Mouse (Mus musculus) small intestine, adult 2 months (tissue): ENCODE results near the gene Slc22a21.

ENCODE experiments used
- CTCF ChIP-seq: fragments of 200-500 bp; IDR thresholded peaks from 2 replicates; pipeline ENCODE4 v1.5.1; 2012; ENCODE audit warnings: low read depth, mild to moderate bottlenecking, control low read depth, inconsistent platforms, low read length, moderate library complexity, mixed read lengths; ENCODE audit not compliant: insufficient replicate concordance, insufficient read length; ENCODE audit errors: extremely low read depth
- POLR2A ChIP-seq: fragments of 200-500 bp; IDR thresholded peaks from 2 replicates; pipeline ENCODE4 v1.6.1; 2012; ENCODE audit warnings: low read depth, mild to moderate bottlenecking, control low read depth, inconsistent platforms, low read length, moderate library complexity

GRCm38 (mm10) chr11:53911011-53911410 lies 69.1 kb downstream of the Slc22a21 start:
- TF ChIP-seq POLR2A (no peak), CTCF (no peak)
